Mouse (Mus musculus): ENCODE measurements around the gene Mtln. TPM values are rescaled to one million over a fixed set of nuclear protein-coding genes. Genes with fewer than 3 reads are reported as not detected.

Gene Mtln
- polyA plus RNA-seq, 1 experiment from 2014 or later = 30.5 TPM

Other genes with a start within 250 kb of the Mtln start
- 7.4 and 9.8 TPM in 2 replicates for gene Zfp661, start 205.4 kb downstream of the Mtln start, polyA plus RNA-seq (2016; fragmentation: Nextera tagmentation; extraction: Ambion mirVana)
- gene Mrps5, start 205.3 kb downstream of the Mtln start, polyA plus RNA-seq (2016; fragmentation: Nextera tagmentation; extraction: Ambion mirVana) = 180 and 188 TPM in 2 replicates
- gene Mal, start 135.8 kb downstream of the Mtln start, polyA plus RNA-seq (2016; fragmentation: Nextera tagmentation; extraction: Ambion mirVana) = 0.21 and 0.29 TPM in 2 replicates
- 0.34 and 0.36 TPM in 2 replicates for gene Mall, start 62.6 kb downstream of the Mtln start, polyA plus RNA-seq (2016; fragmentation: Nextera tagmentation; extraction: Ambion mirVana)
- 45.8 and 48.6 TPM in 2 replicates for gene Nphp1, start 3.6 kb downstream of the Mtln start, polyA plus RNA-seq (2016; fragmentation: Nextera tagmentation; extraction: Ambion mirVana)
- 116 and 126 TPM in 2 replicates for gene Bub1, start 39.4 kb upstream of the Mtln start, polyA plus RNA-seq (2016; fragmentation: Nextera tagmentation; extraction: Ambion mirVana)
- 0.09 TPM in 2 replicates for gene Acoxl, start 46.4 kb upstream of the Mtln start, polyA plus RNA-seq (2016; fragmentation: Nextera tagmentation; extraction: Ambion mirVana)